Mouse (Mus musculus) heart, postnatal 0 days (tissue): ENCODE results near the gene Pomgnt2. TPM values are rescaled to one million over a fixed set of nuclear protein-coding genes. Genes with fewer than 3 reads are reported as not detected.
A peak's percentile ranks its signal among the peaks of the same experiment; 100 is the strongest.

Source experiments
- ATAC-seq: fragments of 200-750 bp; cut with Nextera tagmentation; 2 replicates; pipeline ENCODE4 v1.8.0; 2017; ENCODE audit warnings: low read depth, moderate number of reproducible peaks, moderate library complexity; ENCODE audit not compliant: insufficient read depth
- DNase-seq: peaks from one replicate; pipeline ENCODE4 v3.0.0-alpha.2; 2016; ENCODE audit warnings: low spot score
- H3K27ac ChIP-seq: fragments of 300-500 bp; sonication (generic); 2 replicates; pipeline ENCODE4 v1.5.1; 2014; ENCODE audit warnings: low read depth, mild to moderate bottlenecking
- H3K27me3 ChIP-seq: fragments of 300-500 bp; sonication (generic); 2 replicates; pipeline ENCODE4 v1.6.1; 2014; ENCODE audit warnings: low read length, mixed read lengths; ENCODE audit not compliant: control insufficient read depth, insufficient read depth
- H3K36me3 ChIP-seq: fragments of 300-500 bp; sonication (generic); replicated peaks from 2 replicates; pipeline ENCODE4 v1.6.1; 2014; ENCODE audit warnings: low read length, mixed read lengths; ENCODE audit not compliant: control insufficient read depth, insufficient read depth
- H3K4me1 ChIP-seq: fragments of 300-500 bp; sonication (generic); 2 replicates; pipeline ENCODE4 v1.6.1; 2014; ENCODE audit warnings: antibody characterized with exemption; ENCODE audit not compliant: control insufficient read depth, insufficient read depth
- H3K4me2 ChIP-seq: fragments of 300-500 bp; sonication (generic); 2 replicates; pipeline ENCODE4 v1.6.1; 2014; ENCODE audit warnings: low read depth, mild to moderate bottlenecking, low read length, moderate library complexity
- H3K4me3 ChIP-seq: fragments of 300-500 bp; sonication (generic); 2 replicates; pipeline ENCODE4 v1.5.1; 2014; ENCODE audit warnings: low read depth, low read length
- H3K9ac ChIP-seq: fragments of 300-500 bp; sonication (generic); replicated peaks from 2 replicates; pipeline ENCODE4 v1.6.1; 2014; ENCODE audit warnings: low read depth, low read length, mixed read lengths
- H3K9me3 ChIP-seq: fragments of 300-500 bp; sonication (generic); replicated peaks from 2 replicates; pipeline ENCODE4 v1.6.1; 2016; ENCODE audit warnings: low read length; ENCODE audit not compliant: control insufficient read depth
- CTCF ChIP-seq: IDR thresholded peaks from 2 replicates; pipeline ENCODE4 v1.5.1; 2016; ENCODE audit warnings: antibody characterized with exemption, control low read depth, low read depth
- EP300 ChIP-seq: IDR thresholded peaks from 2 replicates; pipeline ENCODE4 v1.6.1; 2016; ENCODE audit warnings: antibody characterized with exemption, low read depth
- WGBS: fragments of 180-500 bp; shearing (Covaris S2); extraction: QIAGEN DNeasy Blood & Tissue Kit; methylation state at CpG from one replicate; pipeline ENCODE4 v1.1.7; 2014; 5-methylcytosine and 5-hydroxymethylcytosine counted together
- polyA plus RNA-seq: library from polyadenylated mRNA; unstranded; fragments of >200 nt; fragmentation: Nextera tagmentation; extraction: Ambion mirVana; gene quantifications from 2 replicates; pipeline ENCODE4 v1.2.1, GENCODE M21; 2015
- total RNA-seq: library from RNA; depleted of rRNA; stranded (reverse); fragments of >200 nt; gene quantifications from 2 replicates; pipeline ENCODE4 v1.2.3, GENCODE M21; 2014; ENCODE audit warnings: low replicate concordance

Gene Pomgnt2
- total and polyA plus RNA-seq, 2 experiments from 2014 or later: 6.9 to 14.2 TPM

- no peak for ATAC-seq
These were observed 49.1 kb downstream of the Pomgnt2 start for GRCm38 (mm10) chr9:121947784-121948183.

GRCm38 (mm10) chr9:121943628-121944027 is 53.3 kb downstream of the Pomgnt2 start:
- Histone ChIP-seq H3K27ac (no peak overlapping the region), H3K9me3 (no peaks in the 10 kb centered on the region), H3K9ac (no peak overlapping the region), H3K27me3 (no peaks in the 10 kb centered on the region), H3K4me2 (no peak overlapping the region), H3K4me3 (no peak overlapping the region), H3K36me3 (no peaks in the 10 kb centered on the region), H3K4me1 (no peaks in the 10 kb centered on the region)
- 76% methylated on average over 3 of the region's 3 CpGs for WGBS
- TF ChIP-seq CTCF: no peak
- TF ChIP-seq EP300: no peak
- DNase-seq (no peak), ATAC-seq (no peak)

More at GRCm38 (mm10) chr9:121947784-121948183, 49.1 kb downstream of the Pomgnt2 start:
- no peaks in the 10 kb centered on the region for H3K9me3 ChIP-seq
- no peak overlapping the region for H3K27ac ChIP-seq
- H3K27me3 ChIP-seq: no peaks in the 10 kb centered on the region
- peaks cover 10% of the 10 kb centered on the region for H3K4me1 ChIP-seq
- TF ChIP-seq EP300 (no peak), CTCF (peak; percentile 70)
- H3K9ac ChIP-seq: no peak overlapping the region
- peak; percentile 69 for DNase-seq
- WGBS: 7% methylated on average over 4 of the region's 4 CpGs
- no peaks in the 10 kb centered on the region for H3K36me3 ChIP-seq
- no peak overlapping the region for H3K4me3 ChIP-seq
- H3K4me2 ChIP-seq: no peak overlapping the region

GRCm38 (mm10) chr9:121943005-121943404 is 53.9 kb downstream of the Pomgnt2 start:
- DNase-seq (no peak), ATAC-seq (no peak)
- H3K4me1 ChIP-seq: no peaks in the 10 kb centered on the region
- no peak overlapping the region for H3K9ac ChIP-seq
- no peaks in the 10 kb centered on the region for H3K36me3 ChIP-seq
- no peak for TF ChIP-seq EP300
- no peak for TF ChIP-seq CTCF
- H3K4me3 ChIP-seq: no peak overlapping the region
- H3K27ac ChIP-seq: no peak overlapping the region
- H3K9me3 ChIP-seq: no peaks in the 10 kb centered on the region
- no peaks in the 10 kb centered on the region for H3K27me3 ChIP-seq
- no peak overlapping the region for H3K4me2 ChIP-seq
- WGBS: 86% methylated on average over 3 of the region's 3 CpGs

GRCm38 (mm10) chr9:121937944-121938355 is 59.0 kb downstream of the Pomgnt2 start:
- WGBS: 62% methylated on average over 21 of the region's 21 CpGs
- no peak overlapping the region; the same call in 1 of the 2 replicates for H3K9ac ChIP-seq
- H3K36me3 ChIP-seq: no peaks in the 10 kb centered on the region
- H3K9me3 ChIP-seq: no peaks in the 10 kb centered on the region
- ATAC-seq: no peak
- no peak for TF ChIP-seq EP300
- no peak for TF ChIP-seq CTCF
- H3K4me3 ChIP-seq: peak overlapping the region; percentile 38
- H3K27ac ChIP-seq: no peak overlapping the region
- no peaks in the 10 kb centered on the region for H3K27me3 ChIP-seq
- peak overlapping the region; percentile 46 for H3K4me2 ChIP-seq
- H3K4me1 ChIP-seq: no peaks in the 10 kb centered on the region
- no peak for DNase-seq

- Histone ChIP-seq H3K9me3 (no peaks in the 10 kb centered on the region), H3K36me3 (no peaks in the 10 kb centered on the region), H3K4me3 (no peak overlapping the region), H3K27ac (no peak overlapping the region), H3K9ac (no peak overlapping the region), H3K4me1 (no peaks in the 10 kb centered on the region), H3K27me3 (no peaks in the 10 kb centered on the region), H3K4me2 (peak overlapping the region; percentile 46)
- TF ChIP-seq CTCF (no peak), EP300 (no peak)
- DNase-seq: no peak
- 52% methylated on average over 6 of the region's 6 CpGs for WGBS
- no peak for ATAC-seq
These were observed 59.5 kb downstream of the Pomgnt2 start for GRCm38 (mm10) chr9:121937451-121937864.

GRCm38 (mm10) chr9:121936952-121937351 is 60.0 kb downstream of the Pomgnt2 start:
- no peak for TF ChIP-seq CTCF
- TF ChIP-seq EP300: no peak
- WGBS: 61% methylated on average over 1 of the region's 1 CpGs
- H3K9ac ChIP-seq: no peak overlapping the region
- H3K4me3 ChIP-seq: no peak overlapping the region
- no peaks in the 10 kb centered on the region for H3K27me3 ChIP-seq
- no peaks in the 10 kb centered on the region for H3K4me1 ChIP-seq
- H3K27ac ChIP-seq: no peak overlapping the region
- DNase-seq (no peak), ATAC-seq (no peak)
- no peak overlapping the region for H3K4me2 ChIP-seq
- H3K36me3 ChIP-seq: no peaks in the 10 kb centered on the region
- H3K9me3 ChIP-seq: no peaks in the 10 kb centered on the region
